Mouse (Mus musculus): ENCODE data around the gene Prr5l. TPM values are rescaled to one million over a fixed set of nuclear protein-coding genes. Genes with fewer than 3 reads are reported as not detected.

Gene Prr5l
- polyA plus RNA-seq, 2 experiments: 1.4 to 1.7 TPM

DNA sequence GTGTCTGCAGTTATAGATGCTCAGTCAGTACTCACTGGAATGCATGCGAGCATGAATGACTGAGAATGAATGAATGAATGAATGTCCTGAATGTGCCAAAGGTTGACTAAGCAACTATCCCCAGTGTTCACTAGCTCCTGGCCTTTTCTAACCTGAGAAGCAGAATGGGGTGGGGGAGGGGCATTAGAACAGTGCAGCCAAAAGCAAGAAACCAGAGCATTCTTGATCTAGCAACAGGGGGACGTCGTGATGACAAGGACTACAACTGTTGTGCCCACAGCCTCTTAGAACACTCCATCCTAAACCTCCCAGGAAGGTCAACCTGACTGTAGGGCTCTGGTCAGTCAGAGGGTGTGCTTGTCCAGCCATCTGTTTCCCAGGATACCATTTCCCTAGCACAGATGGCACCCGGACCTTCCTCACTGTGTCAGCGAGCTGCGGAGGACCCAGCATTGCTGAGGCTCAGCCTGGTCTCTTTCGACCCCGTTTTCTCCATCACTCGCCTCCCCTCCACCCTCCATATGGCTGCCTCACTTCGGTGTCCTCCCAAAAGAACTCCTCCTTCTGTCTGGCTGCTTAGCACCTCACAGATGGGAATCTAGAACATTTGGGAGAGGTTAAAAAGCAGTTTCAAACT is 24.7 kb upstream of the Prr5l start:
- Histone ChIP-seq H3K9me3 (ENCODE audit: control insufficient read depth, low read length) (no peaks in the 10 kb centered on the region), H3K4me3 (ENCODE audit: insufficient read depth in 1 of 2, low read depth in 2 of 2, low read length in 2 of 2) (no peak overlapping the region), H3K36me3 (replicated peaks; ENCODE audit: control insufficient read depth, insufficient read depth, low read depth) (no peaks in the 10 kb centered on the region), H3K4me2 (ENCODE audit: low read depth) (no peak overlapping the region), H3K27me3 (ENCODE audit: control insufficient read depth, insufficient read depth, low read length) (no peaks in the 10 kb centered on the region), H3K9ac (replicated peaks) (no peak overlapping the region), H3K4me1 (replicated peaks; ENCODE audit: control insufficient read depth in 2 of 2, insufficient read depth in 2 of 2, low read length in 1 of 2) (no peaks in the 10 kb centered on the region), H3K27ac (no peak overlapping the region)
- 73% methylated on average over 10 of the region's 10 CpGs for WGBS (ENCODE audit: insufficient replicate concordance)
- ATAC-seq (ENCODE audit: insufficient read depth): no peak
- DNase-seq (ENCODE audit: low read depth in 3 of 3, low spot score in 3 of 3): no peak
- TF ChIP-seq EP300 (IDR thresholded peaks at IDR 0.05; ENCODE audit: low read depth): no peak
- TF ChIP-seq CTCF (IDR thresholded peaks at IDR 0.05; ENCODE audit: low read depth): no peak

DNA sequence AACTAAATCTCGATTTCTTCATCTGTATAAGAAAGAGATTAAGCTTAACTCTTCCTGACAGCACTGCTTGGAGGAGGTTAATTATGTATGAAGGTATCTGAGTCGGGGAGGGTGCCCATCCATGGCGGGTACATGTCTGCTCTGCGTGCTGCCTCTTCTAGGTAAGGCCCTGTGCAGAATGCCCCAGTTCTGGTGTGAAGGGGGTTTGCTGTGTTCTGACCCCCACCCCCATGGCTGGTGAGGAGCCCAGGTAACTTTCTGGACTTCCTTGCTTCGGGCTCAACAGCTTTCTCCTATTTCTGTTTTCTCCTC is 23.5 kb upstream of the Prr5l start:
- TF ChIP-seq EP300 (IDR thresholded peaks at IDR 0.05; ENCODE audit: low read depth) (no peak), CTCF (IDR thresholded peaks at IDR 0.05; ENCODE audit: low read depth) (no peak)
- Histone ChIP-seq H3K9ac (replicated peaks) (no peak overlapping the region), H3K4me1 (replicated peaks; ENCODE audit: control insufficient read depth in 2 of 2, insufficient read depth in 2 of 2, low read length in 1 of 2) (no peaks in the 10 kb centered on the region), H3K36me3 (replicated peaks; ENCODE audit: control insufficient read depth, insufficient read depth, low read depth) (no peaks in the 10 kb centered on the region), H3K27me3 (ENCODE audit: control insufficient read depth, insufficient read depth, low read length) (no peaks in the 10 kb centered on the region), H3K4me3 (ENCODE audit: insufficient read depth in 1 of 2, low read depth in 2 of 2, low read length in 2 of 2) (no peak overlapping the region), H3K9me3 (ENCODE audit: control insufficient read depth, low read length) (no peaks in the 10 kb centered on the region), H3K27ac (no peak overlapping the region), H3K4me2 (ENCODE audit: low read depth) (no peak overlapping the region; the same call in 1 of the 2 replicates)
- 50% methylated on average over 5 of the region's 5 CpGs for WGBS (ENCODE audit: insufficient replicate concordance)
- ATAC-seq (ENCODE audit: insufficient read depth): no peak
- no peak for DNase-seq (ENCODE audit: low read depth in 3 of 3, low spot score in 3 of 3)

DNA sequence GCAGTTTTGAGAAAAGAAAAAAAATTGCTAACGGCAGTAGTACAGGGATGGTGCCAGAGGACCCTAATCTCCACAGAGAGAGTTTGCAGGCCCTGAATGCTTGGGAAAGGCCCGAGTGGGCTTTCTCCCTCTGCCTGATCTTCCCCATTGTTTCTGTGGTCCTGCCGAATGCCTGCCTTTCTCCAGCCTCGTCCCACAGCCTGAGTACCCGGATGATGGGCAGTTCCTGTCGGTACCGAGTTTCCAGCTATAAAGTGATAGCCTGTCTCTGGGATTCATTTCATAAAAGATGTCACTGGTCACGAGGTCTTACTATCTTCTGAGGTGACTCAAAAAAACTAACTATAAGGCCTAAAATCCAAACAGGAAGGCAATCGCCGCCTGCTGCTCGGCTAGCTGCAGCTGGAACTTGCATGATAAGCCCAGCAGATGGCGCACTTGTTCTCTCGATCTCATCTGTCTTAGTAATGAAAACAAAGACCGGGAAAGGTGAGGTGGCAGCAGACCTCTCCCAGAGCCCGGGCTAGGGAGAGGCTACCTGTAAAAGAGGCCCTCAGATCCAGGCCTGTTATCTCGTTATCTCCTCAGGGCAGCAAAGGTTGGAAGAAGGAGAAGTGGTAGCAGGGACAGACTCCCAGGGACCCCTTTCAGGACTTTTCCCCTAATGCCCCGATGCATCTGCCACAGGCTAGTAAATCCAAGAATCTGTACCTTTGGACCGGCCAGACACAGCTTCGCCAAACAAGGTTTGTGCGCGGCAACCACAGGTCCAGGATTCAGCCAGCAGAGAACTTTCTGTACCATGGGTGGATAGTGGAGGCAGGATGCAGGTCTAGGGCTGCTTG is 22.9 kb upstream of the Prr5l start:
- DNase-seq (ENCODE audit: low read depth in 3 of 3, low spot score in 3 of 3) (peak; percentile 31 to 46 (median 36)), ATAC-seq (ENCODE audit: insufficient read depth) (peak; percentile 51)
- H3K4me3 ChIP-seq (ENCODE audit: insufficient read depth in 1 of 2, low read depth in 2 of 2, low read length in 2 of 2): no peak overlapping the region
- no peaks in the 10 kb centered on the region for H3K27me3 ChIP-seq (ENCODE audit: control insufficient read depth, insufficient read depth, low read length)
- no peaks in the 10 kb centered on the region for H3K9me3 ChIP-seq (ENCODE audit: control insufficient read depth, low read length)
- no peak overlapping the region for H3K27ac ChIP-seq
- no peaks in the 10 kb centered on the region for H3K4me1 ChIP-seq (replicated peaks; ENCODE audit: control insufficient read depth in 2 of 2, insufficient read depth in 2 of 2, low read length in 1 of 2)
- TF ChIP-seq EP300 (IDR thresholded peaks at IDR 0.05; ENCODE audit: low read depth) (no peak), CTCF (IDR thresholded peaks at IDR 0.05; ENCODE audit: low read depth) (peak; percentile 86)
- no peak overlapping the region for H3K9ac ChIP-seq (replicated peaks)
- peak overlapping the region; percentile 17; the same call in 1 of the 2 replicates for H3K4me2 ChIP-seq (ENCODE audit: low read depth)
- no peaks in the 10 kb centered on the region; the same call in 1 of the 2 replicates for H3K36me3 ChIP-seq (replicated peaks; ENCODE audit: control insufficient read depth, insufficient read depth, low read depth)
- WGBS (ENCODE audit: insufficient replicate concordance): 23% methylated on average over 21 of the region's 21 CpGs

DNA sequence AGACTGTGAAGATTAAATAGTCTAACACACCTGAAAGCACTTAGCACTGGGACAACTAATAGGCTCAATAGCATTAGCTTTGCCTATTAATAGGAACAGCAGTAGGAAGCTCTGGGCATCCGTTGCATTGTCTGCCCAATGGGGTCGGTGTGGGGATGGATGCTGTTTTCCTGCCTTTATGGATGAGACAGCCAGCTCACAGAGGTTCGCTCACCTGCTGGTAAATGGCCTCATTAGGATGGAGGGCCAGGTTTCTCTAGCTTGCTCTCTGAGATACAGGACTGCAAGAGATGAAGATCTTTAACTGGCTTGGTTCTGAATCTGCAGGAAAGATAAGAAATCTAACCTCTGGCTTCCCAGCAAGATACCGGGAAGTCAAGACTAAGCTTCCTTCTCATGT is 19.4 kb upstream of the Prr5l start:
- Histone ChIP-seq H3K4me1 (replicated peaks; ENCODE audit: control insufficient read depth in 2 of 2, insufficient read depth in 2 of 2, low read length in 1 of 2) (no peaks in the 10 kb centered on the region), H3K4me3 (ENCODE audit: insufficient read depth in 1 of 2, low read depth in 2 of 2, low read length in 2 of 2) (no peak overlapping the region), H3K27ac (no peak overlapping the region), H3K9ac (replicated peaks) (no peak overlapping the region), H3K4me2 (ENCODE audit: low read depth) (no peak overlapping the region), H3K36me3 (replicated peaks; ENCODE audit: control insufficient read depth, insufficient read depth, low read depth) (no peaks in the 10 kb centered on the region; the same call in 1 of the 2 replicates), H3K27me3 (ENCODE audit: control insufficient read depth, insufficient read depth, low read length) (no peaks in the 10 kb centered on the region), H3K9me3 (ENCODE audit: control insufficient read depth, low read length) (no peaks in the 10 kb centered on the region)
- ATAC-seq (ENCODE audit: insufficient read depth) (no peak), DNase-seq (ENCODE audit: low read depth in 3 of 3, low spot score in 3 of 3) (no peak)
- WGBS (ENCODE audit: insufficient replicate concordance): 77% methylated on average over 4 of the region's 4 CpGs
- no peak for TF ChIP-seq CTCF (IDR thresholded peaks at IDR 0.05; ENCODE audit: low read depth)
- TF ChIP-seq EP300 (IDR thresholded peaks at IDR 0.05; ENCODE audit: low read depth): no peak

DNA sequence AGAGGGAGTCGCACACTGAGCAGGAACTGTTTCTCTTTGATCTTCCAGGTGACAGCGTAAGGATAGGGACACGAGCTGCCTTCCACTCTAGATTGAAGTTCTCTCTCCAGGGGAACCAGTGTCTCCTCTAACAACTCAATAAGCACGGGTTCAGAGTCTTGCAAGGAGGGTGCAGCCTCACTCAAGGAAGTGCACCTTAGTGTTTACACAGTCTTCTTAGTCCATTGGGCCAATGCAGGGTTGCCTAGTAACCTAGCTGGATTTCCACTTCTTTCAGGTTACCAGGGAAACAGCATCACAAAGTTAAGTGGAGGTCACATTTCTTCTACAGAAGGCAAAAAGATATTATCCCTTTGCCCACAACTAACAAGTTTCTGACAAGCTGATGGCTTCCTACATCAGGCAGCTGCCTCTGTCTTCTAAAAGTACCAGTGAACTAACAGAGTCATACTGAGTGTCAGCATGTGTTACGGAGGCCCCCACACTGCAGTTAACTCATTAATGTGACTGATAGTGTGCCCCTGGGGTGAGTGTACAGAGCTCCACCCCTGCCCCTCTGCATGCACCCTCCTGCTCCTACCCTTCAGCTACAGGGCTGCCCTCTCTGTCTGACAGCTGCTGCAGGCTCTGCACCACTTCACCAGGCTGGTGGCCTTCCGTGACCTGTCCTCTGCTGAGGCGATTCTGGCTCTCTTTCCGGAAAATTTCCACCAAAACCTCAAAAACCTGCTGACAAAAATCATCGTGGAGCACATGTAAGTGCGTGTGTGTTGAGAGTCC is 13.8 kb upstream of the Prr5l start:
- Histone ChIP-seq H3K36me3 (replicated peaks; ENCODE audit: control insufficient read depth, insufficient read depth, low read depth) (no peaks in the 10 kb centered on the region; the same call in 1 of the 2 replicates), H3K4me2 (ENCODE audit: low read depth) (no peak overlapping the region), H3K9ac (replicated peaks) (no peak overlapping the region), H3K27me3 (ENCODE audit: control insufficient read depth, insufficient read depth, low read length) (no peaks in the 10 kb centered on the region), H3K4me1 (replicated peaks; ENCODE audit: control insufficient read depth in 2 of 2, insufficient read depth in 2 of 2, low read length in 1 of 2) (no peaks in the 10 kb centered on the region), H3K4me3 (ENCODE audit: insufficient read depth in 1 of 2, low read depth in 2 of 2, low read length in 2 of 2) (no peak overlapping the region), H3K27ac (no peak overlapping the region), H3K9me3 (ENCODE audit: control insufficient read depth, low read length) (no peaks in the 10 kb centered on the region)
- DNase-seq (ENCODE audit: low read depth in 3 of 3, low spot score in 3 of 3) (no peak), ATAC-seq (ENCODE audit: insufficient read depth) (no peak)
- no peak for TF ChIP-seq EP300 (IDR thresholded peaks at IDR 0.05; ENCODE audit: low read depth)
- no peak for TF ChIP-seq CTCF (IDR thresholded peaks at IDR 0.05; ENCODE audit: low read depth)
- WGBS (ENCODE audit: insufficient replicate concordance): 80% methylated on average over 10 of the region's 10 CpGs
